Mouse (Mus musculus) heart, embryonic 15.5 days (tissue): ENCODE results near the gene Duox2. TPM values are rescaled to one million over a fixed set of nuclear protein-coding genes. Genes with fewer than 3 reads are reported as not detected.
A peak's percentile ranks its signal among the peaks of the same experiment; 100 is the strongest.

Experiments used
- ATAC-seq: fragments of 200-750 bp; cut with Nextera tagmentation; replicated peaks from 2 replicates; pipeline ENCODE4 v1.8.0; 2017; ENCODE audit warnings: low read depth, moderate TSS enrichment; ENCODE audit not compliant: insufficient number of reproducible peaks, insufficient read depth, low FRiP score
- H3K27ac ChIP-seq: fragments of 300-500 bp; sonication (generic); 2 replicates; pipeline ENCODE4 v1.5.1; 2015; ENCODE audit warnings: mild to moderate bottlenecking, inconsistent platforms
- H3K27me3 ChIP-seq: fragments of 300-500 bp; sonication (generic); 2 replicates; pipeline ENCODE4 v1.6.1; 2015; ENCODE audit warnings: inconsistent platforms
- H3K36me3 ChIP-seq: fragments of 300-500 bp; sonication (generic); 2 replicates; pipeline ENCODE4 v1.6.1; 2015; ENCODE audit warnings: mild to moderate bottlenecking, inconsistent platforms
- H3K4me1 ChIP-seq: fragments of 300-500 bp; sonication (generic); replicated peaks from 2 replicates; pipeline ENCODE4 v1.6.1; 2015; ENCODE audit warnings: inconsistent platforms
- H3K4me2 ChIP-seq: fragments of 300-500 bp; sonication (generic); 2 replicates; pipeline ENCODE4 v1.6.1; 2015; ENCODE audit warnings: inconsistent platforms, mild to moderate bottlenecking, moderate library complexity
- H3K4me3 ChIP-seq: fragments of 300-500 bp; sonication (generic); 2 replicates; pipeline ENCODE4 v1.5.1; 2015; ENCODE audit warnings: mild to moderate bottlenecking, inconsistent platforms
- H3K9ac ChIP-seq: fragments of 300-500 bp; sonication (generic); 2 replicates; pipeline ENCODE4 v1.6.1; 2015; ENCODE audit warnings: mild to moderate bottlenecking, inconsistent platforms
- H3K9me3 ChIP-seq: fragments of 300-500 bp; sonication (generic); replicated peaks from 2 replicates; pipeline ENCODE4 v1.6.1; 2016; ENCODE audit warnings: inconsistent platforms
- WGBS: fragments of 180-500 bp; shearing (Covaris S2); methylation state at CpG from one replicate; pipeline ENCODE4 v1.1.7; 2015; ENCODE audit warnings: mixed read lengths; 5-methylcytosine and 5-hydroxymethylcytosine counted together
- polyA plus RNA-seq: library from polyadenylated mRNA; unstranded; fragments of >200 nt; fragmentation: Nextera tagmentation; extraction: Ambion mirVana; gene quantifications from 2 replicates; pipeline ENCODE4 v1.2.1, GENCODE M21; 2015

Duox2 gene
- polyA plus RNA-seq, 1 experiment from 2014 or later, result 0.13 TPM

DNA sequence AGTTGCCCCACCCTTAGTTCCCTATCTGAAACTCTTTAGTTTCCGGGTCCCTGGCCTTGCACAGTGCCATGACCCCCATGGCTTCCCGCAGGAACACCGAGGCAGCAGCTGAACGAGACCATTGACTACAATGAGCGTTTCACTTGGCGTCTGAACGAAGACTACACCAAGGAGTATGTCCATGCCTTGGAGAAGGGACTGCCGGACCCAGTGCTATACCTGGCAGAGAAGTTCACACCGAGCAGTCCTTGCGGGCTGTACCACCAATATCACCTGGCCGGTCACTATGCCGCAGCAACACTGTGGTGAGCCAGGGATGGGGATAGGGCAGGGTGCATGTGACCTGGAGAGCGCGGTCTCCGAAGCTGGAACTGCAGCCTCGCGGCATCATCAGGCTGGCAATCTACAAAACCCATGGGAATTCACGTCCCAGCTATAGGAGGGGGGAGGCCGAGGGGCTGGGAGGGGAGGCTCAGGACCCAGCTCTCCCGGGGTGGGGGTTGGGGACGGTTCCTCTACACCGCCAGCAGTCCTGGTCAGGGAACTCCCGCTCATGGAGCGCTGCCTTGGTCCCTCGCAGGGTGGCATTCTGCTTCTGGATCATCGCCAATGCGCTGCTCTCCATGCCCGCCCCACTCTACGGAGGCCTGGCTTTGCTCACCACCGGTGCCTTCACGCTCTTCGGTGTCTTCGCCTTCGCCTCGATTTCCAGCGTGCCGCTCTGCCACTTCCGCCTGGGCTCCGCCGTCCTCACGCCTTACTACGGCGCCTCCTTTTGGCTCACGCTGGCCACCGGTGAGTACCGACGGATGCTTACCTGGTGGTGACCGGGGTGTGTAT, 3.1 kb upstream of the Duox2 start:
- Histone ChIP-seq H3K27me3 (peaks cover 99% of the 10 kb centered on the region), H3K9me3 (no peaks in the 10 kb centered on the region), H3K36me3 (no peaks in the 10 kb centered on the region), H3K27ac (no peak overlapping the region), H3K4me3 (peak overlapping the region; percentile 45), H3K4me2 (peak overlapping the region; percentile 73), H3K4me1 (peaks cover 40% of the 10 kb centered on the region), H3K9ac (peak overlapping the region; percentile 15; the same call in 1 of the 2 replicates)
- 2% methylated on average over 48 of the region's 48 CpGs for WGBS
- ATAC-seq, result 0 out of 2 replicates have a peak, but pooled peaks have one; percentile 27

DNA sequence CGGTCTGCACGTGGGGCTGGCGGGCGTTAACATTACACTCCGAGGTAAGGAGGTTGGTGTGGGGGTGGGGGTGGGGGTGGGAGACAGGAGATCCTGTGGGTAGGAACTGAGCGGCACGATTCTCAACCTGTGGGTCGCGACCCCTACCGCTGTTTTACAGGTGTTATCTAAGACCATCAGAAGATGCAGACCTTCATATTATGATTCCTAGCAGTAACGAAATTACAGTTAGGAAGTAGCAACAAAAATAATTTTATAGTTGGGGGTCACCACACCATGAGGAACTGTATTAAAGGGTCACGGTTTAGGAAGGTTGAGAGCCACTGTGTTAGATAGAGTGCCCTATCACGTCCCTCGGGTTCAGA, 2.4 kb upstream of the Duox2 start:
- no peak for ATAC-seq
- Histone ChIP-seq H3K27me3 (peaks cover 100% of the 10 kb centered on the region), H3K9me3 (no peaks in the 10 kb centered on the region), H3K9ac (no peak overlapping the region), H3K36me3 (no peaks in the 10 kb centered on the region), H3K4me3 (peak overlapping the region; percentile 45), H3K27ac (no peak overlapping the region), H3K4me2 (peak overlapping the region; percentile 73), H3K4me1 (peaks cover 40% of the 10 kb centered on the region)
- 6% methylated on average over 14 of the region's 14 CpGs for WGBS

DNA sequence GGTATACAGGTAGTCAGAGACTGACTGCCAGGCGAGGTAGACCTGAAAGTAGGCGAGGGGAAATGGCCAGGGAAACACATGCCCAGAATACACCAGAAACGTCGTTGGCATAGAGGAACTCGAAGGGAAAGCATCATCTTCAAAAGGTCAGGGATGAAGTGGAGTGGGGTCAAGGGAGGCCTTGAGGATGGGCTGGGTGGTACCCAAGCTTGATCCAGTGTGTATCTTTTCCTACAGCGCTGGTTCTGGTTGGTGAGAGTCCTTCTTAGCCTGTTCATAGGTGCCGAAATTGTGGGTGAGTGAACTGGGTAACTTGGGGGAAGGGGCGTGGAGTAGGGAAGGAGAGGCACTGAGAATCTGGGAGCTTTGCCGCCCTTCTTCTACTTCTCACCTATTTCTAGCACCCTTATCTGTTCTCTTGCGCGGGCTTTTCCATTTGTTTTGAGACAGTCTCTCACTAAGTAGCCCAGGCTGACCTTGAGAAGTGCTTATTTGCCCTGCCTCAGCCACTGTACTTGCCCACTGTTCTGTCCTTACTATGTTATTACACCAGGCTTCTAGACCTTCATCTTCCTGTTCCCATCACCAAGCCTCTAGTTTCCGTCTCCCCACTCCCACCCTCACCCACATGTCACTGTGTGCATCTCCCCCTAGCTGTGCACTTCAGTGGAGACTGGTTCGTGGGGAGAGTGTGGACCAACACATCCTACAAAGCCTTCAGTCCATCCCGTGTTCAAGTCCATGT, 1.8 kb upstream of the Duox2 start:
- H3K36me3 ChIP-seq, result no peaks in the 10 kb centered on the region
- ATAC-seq, result no peak
- H3K9me3 ChIP-seq, result no peaks in the 10 kb centered on the region
- H3K27ac ChIP-seq, result no peak overlapping the region
- H3K27me3 ChIP-seq, result peaks cover 100% of the 10 kb centered on the region
- peaks cover 40% of the 10 kb centered on the region for H3K4me1 ChIP-seq
- WGBS, result 15% methylated on average over 14 of the region's 14 CpGs
- H3K4me3 ChIP-seq, result no peak overlapping the region
- H3K4me2 ChIP-seq, result no peak overlapping the region
- H3K9ac ChIP-seq, result no peak overlapping the region

DNA sequence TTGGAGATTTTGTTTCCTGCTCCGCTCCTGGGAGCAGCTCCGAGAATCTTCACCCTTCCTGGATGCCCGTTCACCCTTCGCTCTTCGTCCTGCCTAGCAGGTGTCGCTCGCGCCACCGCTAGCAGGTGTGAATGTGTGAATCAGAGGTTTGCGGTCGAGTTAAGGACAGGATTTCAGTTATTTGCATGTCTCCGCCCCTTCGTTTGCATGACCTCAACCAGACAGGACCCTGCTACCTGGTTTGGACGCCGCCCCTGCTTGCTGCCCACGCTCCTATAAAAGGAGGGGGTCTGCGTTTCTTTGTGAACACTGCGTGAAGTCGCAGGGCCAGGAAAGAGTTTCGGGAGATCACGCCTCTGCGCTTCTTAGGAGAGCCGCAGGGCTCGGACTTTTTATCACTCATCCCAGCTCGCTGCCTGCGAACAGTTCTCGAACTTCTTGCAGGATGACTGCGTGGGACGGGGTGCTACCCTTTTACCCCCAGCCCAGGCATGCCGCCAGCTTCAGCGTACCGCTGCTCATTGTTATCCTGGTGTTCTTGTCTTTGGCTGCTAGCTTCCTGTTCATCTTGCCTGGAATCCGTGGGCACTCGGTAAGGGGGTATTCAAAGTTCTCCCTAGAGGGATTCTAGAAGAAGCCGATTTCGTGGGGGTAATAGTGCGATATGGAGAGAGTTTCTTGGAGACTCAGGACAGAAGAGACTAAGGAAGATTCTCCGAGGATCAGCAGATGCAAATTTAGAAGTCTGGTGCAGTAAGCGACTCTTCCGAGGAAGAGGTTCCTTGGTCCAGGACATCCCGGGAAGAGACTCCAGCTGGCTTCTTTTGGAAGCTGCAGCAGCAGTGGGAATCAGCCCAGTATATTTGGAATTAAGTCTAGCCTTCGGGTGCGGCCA, 594 bp upstream of the Duox2 start, which contains the start of gene Duoxa2:
TSS of gene Duoxa2 (plus strand) at position 305 of the 895 bp plus-strand sequence.
- Histone ChIP-seq H3K27me3 (peaks cover 98% of the 10 kb centered on the region), H3K4me3 (peak within 1 kb of the TSS; percentile 45), H3K9me3 (no peaks in the 10 kb centered on the region), H3K4me1 (peaks cover 40% of the 10 kb centered on the region), H3K9ac (no peak within 1 kb of the TSS), H3K27ac (no peak within 1 kb of the TSS), H3K4me2 (peak within 1 kb of the TSS; percentile 64), H3K36me3 (no peaks in the 10 kb centered on the region)
- 1% methylated on average over 43 of the region's 43 CpGs for WGBS
- ATAC-seq, result no peak

DNA sequence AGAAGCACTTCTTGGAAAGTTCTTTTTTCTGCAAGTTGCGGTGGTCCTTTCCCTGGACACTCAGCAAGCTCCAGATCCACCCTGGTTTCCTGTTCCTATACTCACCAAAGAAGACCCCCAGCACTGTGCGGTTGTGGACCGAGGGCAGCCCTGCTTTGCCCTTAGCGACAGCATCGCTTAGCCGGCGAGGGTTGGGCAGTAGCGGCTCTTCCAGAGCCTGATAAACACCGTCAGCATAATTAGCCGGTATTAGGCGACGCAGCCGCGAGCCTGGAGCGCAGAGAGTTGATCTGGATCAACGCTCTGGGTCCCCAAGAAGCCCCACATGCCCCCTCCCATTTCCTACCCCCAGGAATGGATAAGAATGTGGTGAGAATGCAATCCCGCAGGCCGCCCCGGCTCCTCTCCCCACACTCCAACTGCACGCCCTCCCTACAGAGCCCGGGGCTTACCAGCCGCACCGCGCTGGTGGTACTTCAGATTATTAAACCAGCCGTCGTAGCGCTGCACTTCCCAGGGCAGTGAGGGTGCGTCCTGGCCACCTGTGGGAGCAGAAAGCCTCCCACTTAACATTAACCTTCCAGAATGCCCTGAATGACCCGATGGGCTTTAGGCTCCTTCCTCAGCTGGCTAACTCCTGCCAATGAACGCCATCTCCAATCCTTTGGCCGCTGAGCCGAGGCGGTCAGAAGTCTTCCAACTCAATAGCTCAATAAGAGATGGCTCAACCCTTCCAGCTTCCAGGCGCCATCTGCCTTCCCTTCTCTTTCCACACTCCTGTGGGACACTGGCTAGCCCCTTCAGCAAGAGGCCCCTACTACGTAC, 766 bp downstream of the Duox2 start:
- Histone ChIP-seq H3K27ac (no peak overlapping the region), H3K4me2 (peak overlapping the region; percentile 64), H3K4me3 (peak overlapping the region; percentile 29), H3K36me3 (no peaks in the 10 kb centered on the region), H3K4me1 (peaks cover 40% of the 10 kb centered on the region), H3K27me3 (peaks cover 92% of the 10 kb centered on the region), H3K9me3 (no peaks in the 10 kb centered on the region), H3K9ac (no peak overlapping the region)
- ATAC-seq, result no peak
- WGBS, result 2% methylated on average over 35 of the region's 35 CpGs

GRCm38 (mm10) chr2:122294916-122295315, 3.3 kb downstream of the Duox2 start:
- H3K4me1 ChIP-seq, result peaks cover 23% of the 10 kb centered on the region
- H3K4me3 ChIP-seq, result no peak overlapping the region
- no peaks in the 10 kb centered on the region for H3K9me3 ChIP-seq
- no peaks in the 10 kb centered on the region for H3K36me3 ChIP-seq
- H3K4me2 ChIP-seq, result no peak overlapping the region
- 7% methylated on average over 7 of the region's 7 CpGs for WGBS
- H3K27me3 ChIP-seq, result peaks cover 71% of the 10 kb centered on the region
- no peak overlapping the region for H3K27ac ChIP-seq
- ATAC-seq, result no peak
- H3K9ac ChIP-seq, result no peak overlapping the region

DNA sequence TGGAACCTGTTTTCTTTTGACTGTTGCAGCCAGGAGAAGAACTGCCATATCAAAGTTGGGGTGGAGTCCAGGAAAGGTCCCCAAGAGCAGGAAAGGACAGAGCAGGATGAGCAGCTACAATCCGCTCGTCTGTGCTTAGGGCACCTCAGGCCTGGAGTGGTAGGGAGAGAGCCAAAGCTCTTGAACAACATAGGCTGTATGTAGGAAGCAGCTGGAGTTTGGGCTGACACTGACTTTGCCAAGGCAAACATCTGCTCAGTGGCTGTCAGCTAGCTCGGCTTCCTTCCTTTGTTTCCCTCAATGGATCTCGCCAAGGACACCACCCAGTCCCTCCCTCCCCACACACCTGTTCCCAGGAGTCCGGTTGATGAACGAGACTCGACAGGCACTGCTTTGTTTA, 12.1 kb downstream of the Duox2 start:
- Histone ChIP-seq H3K9me3 (no peaks in the 10 kb centered on the region), H3K9ac (no peak overlapping the region), H3K4me1 (no peaks in the 10 kb centered on the region), H3K27me3 (peaks cover 12% of the 10 kb centered on the region; the same call in 1 of the 2 replicates), H3K27ac (peak overlapping the region; percentile 46; the same call in 1 of the 2 replicates), H3K4me3 (no peak overlapping the region), H3K36me3 (no peaks in the 10 kb centered on the region), H3K4me2 (no peak overlapping the region)
- ATAC-seq, result peak; percentile 81
- 61% methylated on average over 7 of the region's 7 CpGs for WGBS

DNA sequence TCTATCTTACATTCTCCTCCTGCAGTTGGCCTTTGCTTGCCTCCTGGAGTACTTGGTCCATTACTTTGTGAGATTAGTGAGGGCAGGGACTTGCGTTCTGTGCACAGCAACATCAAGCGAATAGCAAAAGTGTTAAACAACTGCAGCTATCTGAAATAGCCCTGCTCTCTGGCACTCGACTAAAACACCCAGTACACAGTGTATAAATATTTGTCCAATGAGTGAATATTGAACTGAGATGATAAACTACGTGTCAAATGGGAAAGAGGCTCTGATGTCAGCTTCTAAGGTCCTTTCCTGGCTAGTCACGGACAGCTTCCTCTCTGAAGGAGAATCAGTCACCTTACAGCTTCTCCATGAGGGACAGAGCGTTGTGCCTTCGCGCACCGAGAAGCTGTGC, 14.2 kb downstream of the Duox2 start:
- 74% methylated on average over 9 of the region's 9 CpGs for WGBS
- no peak for ATAC-seq
- Histone ChIP-seq H3K4me2 (no peak overlapping the region), H3K4me1 (no peaks in the 10 kb centered on the region), H3K27me3 (0 out of 2 replicates have a peak, but pooled peaks cover 3% of the 10 kb centered on the region), H3K9ac (no peak overlapping the region), H3K9me3 (no peaks in the 10 kb centered on the region), H3K4me3 (no peak overlapping the region), H3K27ac (no peak overlapping the region), H3K36me3 (no peaks in the 10 kb centered on the region)

GRCm38 (mm10) chr2:122278769-122279168, 19.5 kb downstream of the Duox2 start:
- Histone ChIP-seq H3K4me2 (no peak overlapping the region), H3K4me1 (no peaks in the 10 kb centered on the region), H3K27ac (no peak overlapping the region), H3K9ac (no peak overlapping the region), H3K27me3 (no peaks in the 10 kb centered on the region), H3K9me3 (no peaks in the 10 kb centered on the region), H3K36me3 (no peaks in the 10 kb centered on the region), H3K4me3 (no peak overlapping the region)
- no peak for ATAC-seq
- 80% methylated on average over 3 of the region's 3 CpGs for WGBS

- no peak for ATAC-seq
- H3K36me3 ChIP-seq, result peaks cover 7% of the 10 kb centered on the region; the same call in 1 of the 2 replicates
- WGBS, result 82% methylated on average over 7 of the region's 7 CpGs
- no peak overlapping the region for H3K27ac ChIP-seq
- H3K27me3 ChIP-seq, result no peaks in the 10 kb centered on the region
- no peak overlapping the region for H3K9ac ChIP-seq
- H3K4me2 ChIP-seq, result no peak overlapping the region
- H3K9me3 ChIP-seq, result no peaks in the 10 kb centered on the region
- H3K4me3 ChIP-seq, result no peak overlapping the region
- H3K4me1 ChIP-seq, result no peaks in the 10 kb centered on the region
Measured at GRCm38 (mm10) chr2:122266407-122267193, 31.6 kb downstream of the Duox2 start.
